Mouse (Mus musculus) small intestine, adult 2 months (tissue): ENCODE data around the gene Zic2.

Experiments used
- CTCF ChIP-seq: fragments of 200-500 bp; IDR thresholded peaks from 2 replicates; pipeline ENCODE4 v1.5.1; 2012; ENCODE audit warnings: low read depth, mild to moderate bottlenecking, control low read depth, inconsistent platforms, low read length, moderate library complexity, mixed read lengths; ENCODE audit not compliant: insufficient replicate concordance, insufficient read length; ENCODE audit errors: extremely low read depth
- POLR2A ChIP-seq: fragments of 200-500 bp; IDR thresholded peaks from 2 replicates; pipeline ENCODE4 v1.6.1; 2012; ENCODE audit warnings: low read depth, mild to moderate bottlenecking, control low read depth, inconsistent platforms, low read length, moderate library complexity

DNA sequence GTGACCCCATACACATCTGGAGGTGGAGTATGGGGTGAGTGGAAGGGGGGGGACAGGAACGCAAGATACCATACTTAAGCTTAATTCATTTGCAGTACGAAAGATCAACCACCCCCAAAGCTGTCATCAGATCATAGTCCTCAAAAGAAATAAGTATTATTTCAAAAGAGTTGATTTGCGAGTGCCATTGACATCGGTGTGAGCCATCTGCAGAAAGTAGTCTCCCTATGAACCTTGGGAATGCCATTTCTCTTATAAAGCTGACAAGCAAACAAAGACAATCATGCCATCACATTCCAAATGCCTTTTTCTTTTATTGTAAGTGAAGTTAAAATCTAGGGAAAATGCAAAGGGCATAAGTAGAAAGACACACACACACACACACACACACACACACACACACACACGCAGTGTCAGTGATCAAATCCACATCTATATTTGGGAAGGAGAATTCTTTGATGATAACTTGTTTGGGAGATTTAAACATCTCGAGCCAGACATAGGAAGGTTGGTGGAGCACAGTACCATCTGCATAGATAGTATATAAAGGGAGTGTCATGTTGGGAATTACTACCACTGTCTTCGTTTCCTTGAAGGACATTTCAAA is 8.4 kb upstream of the Zic2 start:
- TF ChIP-seq POLR2A (no peak), CTCF (no peak)
